Mouse (Mus musculus) bone marrow macrophage, adult 2 months (primary cell): ENCODE data around the gene BC067074. TPM values are rescaled to one million over a fixed set of nuclear protein-coding genes. Genes with fewer than 3 reads are reported as not detected.

Source experiments
- H3K27ac ChIP-seq: 2 replicates; pipeline ENCODE4 v1.5.1; 2012; ENCODE audit warnings: low read depth, low read length; ENCODE audit not compliant: insufficient read depth
- H3K4me1 ChIP-seq: 2 replicates; pipeline ENCODE4 v1.6.1; 2012; ENCODE audit warnings: low read length; ENCODE audit not compliant: control insufficient read depth, insufficient read depth
- H3K4me3 ChIP-seq: 2 replicates; pipeline ENCODE4 v1.5.1; 2012; ENCODE audit warnings: mild to moderate bottlenecking, low read length, moderate library complexity; ENCODE audit not compliant: insufficient read depth
- CTCF ChIP-seq: IDR thresholded peaks from 2 replicates; pipeline ENCODE4 v1.5.1; 2012; ENCODE audit warnings: low read depth, mild to moderate bottlenecking, low read length, moderate library complexity
- POLR2A ChIP-seq: IDR thresholded peaks from 2 replicates; pipeline ENCODE4 v1.6.1; 2012; ENCODE audit warnings: mild to moderate bottlenecking, low read depth, low read length, borderline replicate concordance
- polyA plus RNA-seq: library from polyadenylated mRNA; stranded (reverse); fragments of >200 nt; gene quantifications from 2 replicates; pipeline ENCODE4 v1.2.4, GENCODE M21; 2012; ENCODE audit not compliant: missing spikeins, insufficient read depth, insufficient read length

The BC067074 gene
- polyA plus RNA-seq, 1 experiment: not detected

GRCm38 (mm10) chr13:113319588-113319987 lies 26.6 kb downstream of the BC067074 start:
- Histone ChIP-seq H3K27ac (no peak overlapping the region), H3K4me1 (0 out of 2 replicates have a peak, but pooled peaks cover 3% of the 10 kb centered on the region), H3K4me3 (no peak overlapping the region)
- no peak for TF ChIP-seq POLR2A
- no peak for TF ChIP-seq CTCF

- no peak overlapping the region for H3K27ac ChIP-seq
- H3K4me1 ChIP-seq: 0 out of 2 replicates have a peak, but pooled peaks cover 3% of the 10 kb centered on the region
- no peak for TF ChIP-seq POLR2A
- no peak for TF ChIP-seq CTCF
- no peak overlapping the region for H3K4me3 ChIP-seq
These were observed 29.0 kb downstream of the BC067074 start for GRCm38 (mm10) chr13:113321972-113322371.

GRCm38 (mm10) chr13:113324241-113324640 lies 31.3 kb downstream of the BC067074 start:
- no peak overlapping the region for H3K27ac ChIP-seq
- TF ChIP-seq CTCF (no peak), POLR2A (no peak)
- H3K4me3 ChIP-seq: no peak overlapping the region
- 0 out of 2 replicates have a peak, but pooled peaks cover 3% of the 10 kb centered on the region for H3K4me1 ChIP-seq

GRCm38 (mm10) chr13:113325678-113326077 lies 32.7 kb downstream of the BC067074 start:
- H3K4me1 ChIP-seq: 0 out of 2 replicates have a peak, but pooled peaks cover 3% of the 10 kb centered on the region
- H3K27ac ChIP-seq: no peak overlapping the region
- H3K4me3 ChIP-seq: no peak overlapping the region
- TF ChIP-seq CTCF (no peak), POLR2A (no peak)

GRCm38 (mm10) chr13:113332256-113332655 lies 39.3 kb downstream of the BC067074 start:
- Histone ChIP-seq H3K4me1 (no peaks in the 10 kb centered on the region), H3K27ac (no peak overlapping the region), H3K4me3 (no peak overlapping the region)
- TF ChIP-seq POLR2A (no peak), CTCF (no peak)

GRCm38 (mm10) chr13:113333374-113333773 lies 40.4 kb downstream of the BC067074 start:
- H3K4me3 ChIP-seq: no peak overlapping the region
- TF ChIP-seq CTCF (no peak), POLR2A (no peak)
- 0 out of 2 replicates have a peak, but pooled peaks cover 2% of the 10 kb centered on the region for H3K4me1 ChIP-seq
- H3K27ac ChIP-seq: no peak overlapping the region

- 0 out of 2 replicates have a peak, but pooled peaks cover 2% of the 10 kb centered on the region for H3K4me1 ChIP-seq
- TF ChIP-seq CTCF: no peak
- H3K4me3 ChIP-seq: no peak overlapping the region
- H3K27ac ChIP-seq: no peak overlapping the region
These were observed 41.0 kb downstream of the BC067074 start for GRCm38 (mm10) chr13:113333931-113334330.

- Histone ChIP-seq H3K27ac (no peak overlapping the region), H3K4me1 (0 out of 2 replicates have a peak, but pooled peaks cover 2% of the 10 kb centered on the region), H3K4me3 (no peak overlapping the region)
- TF ChIP-seq CTCF: no peak
- TF ChIP-seq POLR2A: no peak
These were observed 41.8 kb downstream of the BC067074 start for GRCm38 (mm10) chr13:113334773-113335172.

- TF ChIP-seq CTCF (no peak), POLR2A (no peak)
- Histone ChIP-seq H3K4me3 (no peak overlapping the region), H3K4me1 (0 out of 2 replicates have a peak, but pooled peaks cover 2% of the 10 kb centered on the region), H3K27ac (no peak overlapping the region)
These were observed 44.4 kb downstream of the BC067074 start for GRCm38 (mm10) chr13:113337223-113337858.

GRCm38 (mm10) chr13:113340644-113341043 lies 47.7 kb downstream of the BC067074 start:
- no peak for TF ChIP-seq CTCF
- no peak for TF ChIP-seq POLR2A
- H3K4me1 ChIP-seq: 0 out of 2 replicates have a peak, but pooled peaks cover 2% of the 10 kb centered on the region
- H3K27ac ChIP-seq: no peak overlapping the region
- no peak overlapping the region for H3K4me3 ChIP-seq
